Mouse (Mus musculus) forebrain, embryonic 15.5 days (tissue): Measurements from ENCODE around the gene Plxdc1. TPM values are rescaled to one million over a fixed set of nuclear protein-coding genes. Genes with fewer than 3 reads are reported as not detected.
"Not testable (repeated sequence)": the region's sequence is repeated elsewhere in the genome, so short reads cannot be mapped to it uniquely, and the experiment has no call there.

Source experiments
- ATAC-seq: fragments of 200-750 bp; cut with Nextera tagmentation; replicated peaks from 2 replicates; pipeline ENCODE4 v1.8.0; 2017; ENCODE audit warnings: mild to moderate bottlenecking, moderate TSS enrichment, moderate library complexity
- H3K27ac ChIP-seq: fragments of 300-500 bp; sonication (generic); replicated peaks from 2 replicates; pipeline ENCODE4 v1.5.1; 2015; ENCODE audit warnings: mild to moderate bottlenecking, inconsistent platforms
- H3K27me3 ChIP-seq: fragments of 300-500 bp; sonication (generic); 2 replicates; pipeline ENCODE4 v1.6.1; 2015; ENCODE audit warnings: inconsistent platforms
- H3K36me3 ChIP-seq: fragments of 300-500 bp; sonication (generic); 2 replicates; pipeline ENCODE4 v1.6.1; 2015; ENCODE audit warnings: mild to moderate bottlenecking, inconsistent platforms
- H3K4me1 ChIP-seq: fragments of 300-500 bp; sonication (generic); 2 replicates; pipeline ENCODE4 v1.6.1; 2015; ENCODE audit warnings: inconsistent platforms
- H3K4me2 ChIP-seq: fragments of 300-500 bp; sonication (generic); replicated peaks from 2 replicates; pipeline ENCODE4 v1.6.1; 2015; ENCODE audit warnings: mild to moderate bottlenecking, inconsistent platforms
- H3K4me3 ChIP-seq: fragments of 300-500 bp; sonication (generic); 2 replicates; pipeline ENCODE4 v1.5.1; 2015; ENCODE audit warnings: mild to moderate bottlenecking, inconsistent platforms
- H3K9ac ChIP-seq: fragments of 300-500 bp; sonication (generic); replicated peaks from 2 replicates; pipeline ENCODE4 v1.6.1; 2015; ENCODE audit warnings: mild to moderate bottlenecking, inconsistent platforms
- H3K9me3 ChIP-seq: fragments of 300-500 bp; sonication (generic); 2 replicates; pipeline ENCODE4 v1.6.1; 2016; ENCODE audit warnings: inconsistent platforms
- WGBS: fragments of 180-500 bp; shearing (Covaris S2); methylation state at CpG from one replicate; pipeline ENCODE4 v1.1.7; 2015; ENCODE audit warnings: mixed read lengths; 5-methylcytosine and 5-hydroxymethylcytosine counted together
- polyA plus RNA-seq: library from polyadenylated mRNA; unstranded; fragments of >200 nt; fragmentation: Nextera tagmentation; extraction: Ambion mirVana; gene quantifications from 2 replicates; pipeline ENCODE4 v1.2.1, GENCODE M21; 2015

Plxdc1 gene
- polyA plus RNA-seq, 1 experiment from 2014 or later: 0.65 TPM

DNA sequence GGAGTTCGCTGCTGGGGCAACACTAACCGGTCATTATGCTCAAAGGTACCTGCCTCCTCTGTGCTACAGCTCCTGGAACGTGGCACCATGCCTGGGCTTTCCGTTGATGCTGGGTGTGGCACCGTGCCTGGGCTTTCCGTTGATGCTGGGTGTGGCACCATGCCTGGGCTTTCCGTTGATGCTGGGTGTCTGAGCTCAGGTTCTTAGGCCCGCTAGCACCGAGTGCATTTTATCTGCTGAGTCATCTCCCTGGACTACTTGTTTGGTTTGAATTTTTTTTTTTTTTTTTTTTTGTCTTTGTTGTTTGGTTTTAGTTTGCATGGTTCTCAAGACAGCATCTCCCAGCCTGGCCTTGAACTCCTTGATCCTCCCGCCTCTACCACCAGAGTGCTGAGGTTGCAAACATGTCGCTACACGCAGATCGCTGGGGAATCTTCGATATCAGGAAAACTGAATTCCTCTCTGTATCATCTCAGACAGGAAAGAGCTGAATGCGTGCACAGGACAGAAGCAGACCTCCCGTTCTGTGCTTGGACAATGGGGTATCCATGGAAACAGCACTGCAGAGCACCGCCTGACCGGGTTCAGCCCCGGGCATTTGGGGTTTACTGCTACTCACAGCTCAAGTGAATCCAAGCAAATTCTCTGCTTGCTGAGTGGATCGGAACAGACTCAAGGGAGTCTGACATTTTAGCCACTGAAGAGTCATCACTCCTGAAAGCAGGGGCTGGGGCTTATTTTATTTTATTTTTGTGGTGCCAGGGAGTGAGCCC is 36.4 kb downstream of the Plxdc1 start:
- ATAC-seq: no peak
- Histone ChIP-seq H3K9ac (no peak overlapping the region), H3K4me3 (no peak overlapping the region), H3K27me3 (no peaks in the 10 kb centered on the region), H3K9me3 (no peaks in the 10 kb centered on the region), H3K4me1 (peaks cover 8% of the 10 kb centered on the region; the same call in 1 of the 2 replicates), H3K27ac (0 out of 2 replicates have a peak overlapping the region, but pooled peaks have one; percentile 18), H3K36me3 (no peaks in the 10 kb centered on the region), H3K4me2 (no peak overlapping the region)
- 23% methylated on average over 20 of the region's 20 CpGs for WGBS

DNA sequence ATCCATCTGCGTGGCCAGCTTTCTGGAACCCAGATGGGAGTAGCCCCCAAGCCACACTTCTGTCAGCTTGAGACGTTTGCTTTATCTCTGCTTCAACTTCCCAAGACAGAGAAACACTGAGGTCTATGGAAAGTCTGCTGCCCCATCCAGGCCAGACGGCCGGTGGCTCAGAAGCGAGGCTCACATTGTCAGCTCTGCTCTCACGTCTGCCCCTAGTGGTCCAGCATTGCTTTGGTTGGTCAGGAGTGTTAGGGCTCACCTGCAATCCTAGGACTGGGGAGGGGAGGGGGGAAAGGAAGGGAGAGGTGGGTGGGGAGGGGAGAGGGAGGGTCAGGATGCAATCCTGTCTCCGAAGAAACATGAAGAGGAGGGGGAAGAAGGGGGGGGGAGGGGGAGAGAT is 38.8 kb downstream of the Plxdc1 start:
- H3K9me3 ChIP-seq: no peaks in the 10 kb centered on the region
- no peak overlapping the region for H3K27ac ChIP-seq
- ATAC-seq: no peak
- WGBS: 14% methylated on average over 7 of the region's 7 CpGs
- no peak overlapping the region for H3K4me2 ChIP-seq
- no peaks in the 10 kb centered on the region for H3K27me3 ChIP-seq
- H3K4me1 ChIP-seq: 0 out of 2 replicates have a peak, but pooled peaks cover 8% of the 10 kb centered on the region
- no peaks in the 10 kb centered on the region for H3K36me3 ChIP-seq
- no peak overlapping the region for H3K9ac ChIP-seq
- H3K4me3 ChIP-seq: no peak overlapping the region

DNA sequence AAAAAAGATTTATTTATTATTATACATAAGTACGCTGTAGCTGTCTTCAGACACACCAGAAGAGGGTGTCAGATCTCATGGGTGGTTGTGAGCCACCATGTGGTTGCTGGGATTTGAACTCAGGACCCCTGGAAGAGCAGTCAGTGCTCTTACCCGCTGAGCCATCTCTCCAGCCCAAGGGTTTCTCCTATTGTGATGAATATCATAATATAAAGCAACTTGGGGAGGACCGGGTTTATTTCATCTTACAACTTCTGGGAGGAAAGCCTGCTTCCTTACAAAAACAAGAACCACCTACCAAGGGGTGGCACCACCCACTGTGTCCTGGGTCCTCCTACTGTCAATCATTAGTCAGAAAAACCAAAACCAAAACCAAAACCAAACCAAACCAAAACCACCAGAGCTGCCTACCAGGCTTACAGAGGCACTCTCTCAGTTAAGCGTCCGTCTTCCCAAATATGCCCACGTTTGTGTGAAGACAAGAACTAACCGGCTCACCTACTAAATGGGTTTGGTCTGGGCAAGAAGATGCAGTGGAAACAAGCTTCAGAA is 40.4 kb downstream of the Plxdc1 start:
- not testable (repeated sequence) for H3K4me2 ChIP-seq, H3K9me3 ChIP-seq, H3K27me3 ChIP-seq, H3K27ac ChIP-seq, H3K36me3 ChIP-seq, H3K4me3 ChIP-seq, H3K4me1 ChIP-seq, H3K9ac ChIP-seq, ATAC-seq
- 96% methylated on average over 7 of the region's 7 CpGs for WGBS

DNA sequence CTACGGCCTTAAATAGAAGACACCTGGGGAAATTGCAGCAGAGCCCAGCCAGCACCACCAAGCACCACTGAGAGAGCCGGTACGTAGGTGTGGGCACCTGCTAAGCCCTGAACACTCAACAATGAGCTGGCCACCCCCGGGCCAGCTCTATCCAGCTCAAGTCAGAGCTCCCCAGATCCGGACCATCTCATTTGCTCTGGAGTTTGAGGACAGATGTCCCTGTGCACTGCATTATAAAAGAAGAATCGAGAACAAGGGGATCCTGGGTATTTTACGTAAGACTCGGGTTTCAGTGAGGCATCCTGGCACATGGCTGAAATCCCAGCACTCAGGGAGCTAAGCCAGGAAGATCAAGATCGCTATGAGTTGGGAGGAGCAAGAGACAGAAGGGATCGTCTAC is 41.2 kb downstream of the Plxdc1 start:
- 76% methylated on average over 10 of the region's 10 CpGs for WGBS
- Histone ChIP-seq H3K4me3 (no peak overlapping the region), H3K4me1 (0 out of 2 replicates have a peak, but pooled peaks cover 1% of the 10 kb centered on the region)

DNA sequence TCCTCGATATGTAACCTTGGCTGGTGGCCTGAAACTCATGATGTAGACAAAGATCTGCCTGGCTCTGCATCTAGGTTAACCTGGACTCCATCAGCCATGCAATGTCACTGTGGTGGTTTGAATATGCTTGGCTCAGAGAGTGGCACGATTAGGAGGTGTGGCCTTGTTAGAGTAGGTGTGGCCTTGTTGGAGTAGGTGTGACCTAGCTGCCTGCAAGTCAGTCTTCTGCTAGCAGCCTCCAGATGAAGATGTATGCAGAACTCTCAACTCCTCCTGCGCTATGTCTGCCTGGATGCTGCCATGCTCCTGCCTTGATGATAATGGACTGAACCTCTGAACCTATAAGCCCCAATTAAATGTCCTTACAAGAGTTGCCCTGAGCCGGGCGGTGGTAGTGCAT is 43.0 kb downstream of the Plxdc1 start:
- no peaks in the 10 kb centered on the region for H3K4me1 ChIP-seq
- H3K9me3 ChIP-seq: no peaks in the 10 kb centered on the region
- ATAC-seq: no peak
- H3K4me2 ChIP-seq: no peak overlapping the region
- H3K27ac ChIP-seq: no peak overlapping the region
- no peaks in the 10 kb centered on the region for H3K27me3 ChIP-seq
- H3K4me3 ChIP-seq: no peak overlapping the region
- no peak overlapping the region for H3K9ac ChIP-seq
- WGBS: 83% methylated on average over 5 of the region's 5 CpGs
- H3K36me3 ChIP-seq: no peaks in the 10 kb centered on the region

More for the DNA sequence above, 41.2 kb downstream of the Plxdc1 start:
- Histone ChIP-seq H3K4me2 (no peak overlapping the region), H3K27me3 (no peaks in the 10 kb centered on the region), H3K36me3 (no peaks in the 10 kb centered on the region), H3K9ac (no peak overlapping the region), H3K9me3 (no peaks in the 10 kb centered on the region), H3K27ac (no peak overlapping the region)
- ATAC-seq: no peak

DNA sequence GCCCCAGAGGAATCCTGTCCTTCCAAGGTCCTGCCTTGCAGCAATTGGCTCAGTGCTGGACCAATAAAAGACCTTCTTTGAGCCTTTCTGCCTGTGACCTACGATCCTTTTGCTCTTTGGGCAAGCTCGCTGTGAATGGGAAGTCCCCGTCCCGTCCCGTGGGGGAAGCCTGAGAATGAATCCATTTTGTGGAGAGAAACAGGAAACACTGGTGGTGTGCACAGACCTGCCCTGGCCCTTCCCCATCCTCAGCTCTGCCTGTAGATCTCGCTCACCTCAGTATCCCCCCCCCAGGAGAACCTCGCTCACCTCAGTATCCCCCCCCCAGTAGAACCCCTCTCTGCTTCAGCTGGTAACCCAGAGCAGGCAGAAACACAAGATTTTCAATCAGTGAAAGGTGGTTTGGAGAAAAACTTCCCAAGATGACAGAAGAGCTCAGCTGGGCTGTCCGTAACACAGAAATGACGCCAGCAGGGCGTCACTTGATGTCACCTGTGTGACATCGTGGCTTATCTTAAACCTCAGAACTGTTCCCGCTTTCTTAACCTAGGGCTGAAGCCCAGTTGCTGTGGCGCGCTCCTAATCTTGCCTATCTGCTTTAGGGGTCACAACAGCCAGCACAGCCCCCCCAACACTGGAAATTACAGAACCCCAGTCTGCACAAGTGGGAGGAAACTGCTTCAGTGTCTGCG is 43.7 kb downstream of the Plxdc1 start:
- 84% methylated on average over 15 of the region's 15 CpGs for WGBS

DNA sequence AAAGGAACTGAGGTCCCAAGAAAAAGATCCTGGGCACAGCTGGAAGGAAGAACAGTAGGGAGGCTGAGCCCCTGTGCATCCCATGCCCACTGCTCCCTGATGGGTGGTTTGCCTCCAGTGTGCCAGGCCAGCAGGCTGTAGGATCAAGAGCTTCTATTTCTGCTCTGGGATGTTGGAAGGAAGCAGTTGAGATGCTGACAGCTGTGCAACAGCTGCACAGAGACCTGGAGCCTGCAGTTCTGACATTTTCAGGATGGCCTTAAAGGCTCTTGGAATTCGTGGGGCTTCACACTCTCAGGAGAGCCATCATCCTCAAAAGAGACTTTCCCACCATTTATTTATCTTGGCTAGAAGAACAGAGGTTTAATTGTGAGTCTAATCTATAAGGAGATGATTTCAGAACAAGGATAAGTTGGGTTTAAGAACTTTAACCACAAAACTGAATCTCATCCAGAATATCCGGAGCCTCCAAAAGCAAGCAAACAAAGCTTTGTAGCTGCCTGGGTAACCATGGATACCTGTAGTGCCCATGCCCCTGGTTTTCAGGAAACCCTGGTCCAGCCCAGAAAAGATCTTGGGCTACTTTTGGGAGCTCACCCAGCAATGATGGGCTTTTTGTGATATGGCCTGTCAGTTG is 48.7 kb downstream of the Plxdc1 start:
- no peaks in the 10 kb centered on the region for H3K9me3 ChIP-seq
- H3K36me3 ChIP-seq: no peaks in the 10 kb centered on the region
- H3K4me2 ChIP-seq: no peak overlapping the region
- H3K4me3 ChIP-seq: no peak overlapping the region
- H3K27ac ChIP-seq: no peak overlapping the region
- no peak overlapping the region for H3K9ac ChIP-seq
- no peaks in the 10 kb centered on the region for H3K4me1 ChIP-seq
- WGBS: 61% methylated on average over 2 of the region's 2 CpGs
- no peak for ATAC-seq
- no peaks in the 10 kb centered on the region for H3K27me3 ChIP-seq

More for the DNA sequence above, 43.7 kb downstream of the Plxdc1 start:
- no peaks in the 10 kb centered on the region for H3K4me1 ChIP-seq
- H3K9me3 ChIP-seq: no peaks in the 10 kb centered on the region
- no peak overlapping the region for H3K4me3 ChIP-seq
- no peak for ATAC-seq
- no peak overlapping the region for H3K4me2 ChIP-seq
- H3K36me3 ChIP-seq: no peaks in the 10 kb centered on the region
- H3K9ac ChIP-seq: no peak overlapping the region
- no peak overlapping the region for H3K27ac ChIP-seq
- no peaks in the 10 kb centered on the region for H3K27me3 ChIP-seq

DNA sequence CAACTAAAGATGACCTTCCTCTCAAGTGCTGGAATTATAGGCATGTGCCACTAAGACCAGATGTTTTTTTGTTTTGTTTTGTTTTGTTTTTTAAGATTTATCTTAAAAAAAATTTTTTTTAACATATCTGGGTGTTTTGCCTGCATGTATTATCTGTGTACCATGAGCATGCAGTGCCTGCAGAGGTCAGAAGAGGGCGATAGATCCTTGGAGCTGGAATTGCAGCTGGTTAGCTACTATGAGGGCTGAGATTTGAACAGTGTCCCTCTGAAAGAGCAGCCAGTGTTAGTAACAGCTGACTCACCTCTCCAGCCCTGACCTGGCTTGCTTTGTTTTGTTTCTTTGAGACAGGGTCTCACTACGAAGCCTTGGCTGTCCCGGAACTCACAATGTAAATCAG is 49.5 kb downstream of the Plxdc1 start:
- H3K27me3 ChIP-seq: no peaks in the 10 kb centered on the region
- WGBS: 23% methylated on average over 3 of the region's 3 CpGs
- H3K9me3 ChIP-seq: no peaks in the 10 kb centered on the region
- H3K9ac ChIP-seq: no peak overlapping the region
- no peak overlapping the region for H3K4me3 ChIP-seq
- H3K36me3 ChIP-seq: no peaks in the 10 kb centered on the region
- no peak overlapping the region for H3K27ac ChIP-seq
- H3K4me2 ChIP-seq: no peak overlapping the region
- no peak for ATAC-seq
- H3K4me1 ChIP-seq: no peaks in the 10 kb centered on the region

DNA sequence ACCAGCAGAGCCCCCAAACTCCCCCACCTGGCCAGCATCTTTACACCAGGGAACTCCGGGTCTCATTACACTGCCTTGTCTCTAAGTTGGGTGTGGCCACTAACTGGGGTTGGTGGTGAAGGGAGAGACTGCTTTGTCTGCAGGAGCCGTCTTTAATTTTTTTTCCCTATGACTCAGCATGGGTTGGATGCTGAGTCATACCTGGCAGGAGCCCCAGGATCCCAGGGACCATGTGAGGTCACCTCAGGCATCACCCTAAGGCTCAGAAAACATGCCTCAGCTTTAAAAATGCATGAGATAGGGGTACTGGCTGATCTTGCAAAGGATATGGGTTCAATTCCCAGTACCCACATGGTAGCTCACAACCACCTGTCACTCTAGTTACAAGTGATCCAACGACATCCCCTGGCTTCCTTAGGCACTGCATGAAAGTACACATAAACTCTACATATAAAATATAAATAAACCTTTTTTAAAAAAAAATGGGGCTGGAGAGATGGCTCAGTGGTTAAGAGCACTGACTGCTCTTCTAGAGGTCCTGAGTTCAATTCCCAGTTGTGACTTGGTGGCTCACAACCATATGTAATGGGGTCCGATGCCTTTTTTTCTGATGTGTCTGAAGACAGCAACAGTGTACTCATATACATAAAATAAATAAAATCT is 50.2 kb downstream of the Plxdc1 start:
- Histone ChIP-seq H3K9me3 (no peaks in the 10 kb centered on the region), H3K4me1 (no peaks in the 10 kb centered on the region), H3K4me2 (no peak overlapping the region), H3K9ac (no peak overlapping the region), H3K27me3 (no peaks in the 10 kb centered on the region), H3K4me3 (no peak overlapping the region), H3K36me3 (no peaks in the 10 kb centered on the region), H3K27ac (no peak overlapping the region)
- 54% methylated on average over 4 of the region's 4 CpGs for WGBS
- no peak for ATAC-seq

DNA sequence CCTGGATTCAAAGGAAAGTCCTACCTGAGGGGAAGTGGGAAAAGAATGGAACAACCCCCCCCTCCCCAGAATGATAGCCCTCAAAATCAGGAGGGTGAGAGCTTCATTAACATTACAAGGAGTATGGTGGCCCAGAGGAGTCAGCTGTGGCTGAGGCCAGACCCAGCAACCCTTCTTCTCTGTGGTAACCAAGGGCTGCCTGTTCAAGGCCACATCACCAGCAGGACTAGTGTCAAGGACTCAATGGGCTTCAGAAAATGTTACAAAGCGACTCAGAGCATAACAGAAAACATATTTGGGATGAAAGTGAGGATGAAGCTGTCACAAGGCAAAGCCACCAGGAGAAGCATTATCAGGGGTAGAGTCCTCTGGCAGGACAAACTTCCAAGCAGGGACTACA is 52.7 kb downstream of the Plxdc1 start:
- no peak for ATAC-seq
- 70% methylated on average over 1 of the region's 1 CpGs for WGBS
- Histone ChIP-seq H3K9ac (no peak overlapping the region), H3K27ac (no peak overlapping the region), H3K9me3 (no peaks in the 10 kb centered on the region), H3K27me3 (no peaks in the 10 kb centered on the region), H3K4me2 (no peak overlapping the region), H3K4me3 (no peak overlapping the region), H3K4me1 (no peaks in the 10 kb centered on the region), H3K36me3 (no peaks in the 10 kb centered on the region)

DNA sequence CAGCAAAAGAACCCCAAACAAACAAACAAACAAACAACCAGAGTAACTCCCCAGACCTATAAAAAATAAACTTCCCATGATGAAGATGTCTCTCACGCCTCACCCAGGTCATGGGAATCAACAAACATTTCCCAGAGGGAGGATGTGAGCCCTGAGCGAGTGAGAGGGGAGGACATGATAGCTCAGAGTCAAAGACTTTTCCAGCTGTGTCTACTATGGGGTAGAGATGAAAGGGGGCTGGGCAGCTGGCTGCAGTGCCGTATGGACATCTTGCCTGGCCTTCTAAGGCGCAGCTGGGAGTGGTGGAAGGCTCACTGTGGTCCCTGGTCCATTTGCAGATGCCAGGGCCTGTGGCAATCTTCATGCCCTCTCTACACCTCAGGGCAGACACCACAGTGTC is 57.3 kb downstream of the Plxdc1 start:
- Histone ChIP-seq H3K4me2 (no peak overlapping the region), H3K4me1 (no peaks in the 10 kb centered on the region), H3K36me3 (no peaks in the 10 kb centered on the region), H3K4me3 (no peak overlapping the region), H3K9me3 (no peaks in the 10 kb centered on the region), H3K27ac (no peak overlapping the region), H3K27me3 (no peaks in the 10 kb centered on the region), H3K9ac (no peak overlapping the region)
- ATAC-seq: no peak
- WGBS: 79% methylated on average over 4 of the region's 4 CpGs

DNA sequence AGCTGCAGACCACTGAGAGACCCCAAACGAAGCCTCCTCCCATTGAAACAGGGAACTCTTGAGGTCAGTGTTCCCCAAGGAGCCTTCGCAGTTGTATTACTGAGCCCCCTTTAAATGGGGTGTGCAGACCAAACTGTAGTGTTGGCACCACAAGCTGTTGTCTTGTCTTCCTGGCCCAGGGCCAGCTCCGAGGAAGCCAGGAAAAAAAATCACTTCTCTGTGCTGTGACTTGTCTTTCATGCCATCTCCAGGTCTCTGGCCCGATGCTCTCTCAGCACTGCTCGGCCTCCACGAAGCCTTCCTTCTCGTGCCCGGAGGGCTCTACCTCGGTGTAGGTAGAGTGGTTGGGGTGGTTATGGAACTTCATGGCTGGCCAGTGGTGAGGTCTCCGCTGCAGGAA is 62.0 kb downstream of the Plxdc1 start:
- whole genome bisulfite sequencing: 84% methylated on average over 10 of the region's 10 CpGs
- no peaks in the 10 kb centered on the region for H3K9me3 ChIP-seq
- H3K4me1 ChIP-seq: no peaks in the 10 kb centered on the region
- no peaks in the 10 kb centered on the region for H3K27me3 ChIP-seq
- H3K4me2 ChIP-seq: no peak overlapping the region
- no peaks in the 10 kb centered on the region for H3K36me3 ChIP-seq
- no peak for ATAC-seq
- no peak overlapping the region for H3K4me3 ChIP-seq
- no peak overlapping the region for H3K27ac ChIP-seq
- no peak overlapping the region for H3K9ac ChIP-seq
